Mouse (Mus musculus) myocyte (in vitro differentiated cells): ENCODE results near the gene Nsf. TPM values are rescaled to one million over a fixed set of nuclear protein-coding genes. Genes with fewer than 3 reads are reported as not detected.

Source experiments
- H3K27me3 ChIP-seq: one replicate; pipeline ENCODE4 v1.6.1; 2011; ENCODE audit not compliant: control insufficient read depth, insufficient read depth, insufficient read length
- H3K36me3 ChIP-seq: one replicate; pipeline ENCODE4 v1.6.1; 2011; ENCODE audit not compliant: control insufficient read depth, insufficient read depth
- H3K4me2 ChIP-seq: one replicate; pipeline ENCODE4 v1.6.1; 2011; ENCODE audit warnings: low read depth, control low read depth
- H3K4me3 ChIP-seq: one replicate; pipeline ENCODE4 v1.5.1; 2011; ENCODE audit warnings: mild to moderate bottlenecking, control low read depth, moderate library complexity
- H3K79me2 ChIP-seq: one replicate; pipeline ENCODE4 v1.6.1; 2011; ENCODE audit not compliant: control insufficient read depth, insufficient read depth
- H3ac ChIP-seq: one replicate; pipeline ENCODE4 v1.6.1; 2011; ENCODE audit not compliant: control insufficient read depth, insufficient read length
- CEBPB ChIP-seq: IDR thresholded peaks from 2 replicates; pipeline ENCODE4 v1.6.1; 2011; ENCODE audit warnings: mild to moderate bottlenecking, moderate library complexity; ENCODE audit not compliant: poor library complexity, insufficient read depth, severe bottlenecking
- E2F4 ChIP-seq: IDR thresholded peaks from one replicate; pipeline ENCODE4 v1.6.1; 2011; ENCODE audit warnings: mild to moderate bottlenecking, control low read depth, moderate library complexity; ENCODE audit not compliant: insufficient read depth
- MAX ChIP-seq: IDR thresholded peaks from one replicate; pipeline ENCODE4 v1.6.1; 2011; ENCODE audit warnings: low read depth, mild to moderate bottlenecking, control low read depth
- MYOD1 ChIP-seq, 3 experiments: IDR thresholded peaks; one replicate each; pipeline ENCODE4 v1.6.1; 2011; ENCODE audit warnings: control low read depth in 2 of 3, low read depth in 2 of 3, mild to moderate bottlenecking in 2 of 3, moderate library complexity in 1 of 3; ENCODE audit not compliant: insufficient read length in 2 of 3, control insufficient read depth in 1 of 3
- MYOG ChIP-seq, 3 experiments: IDR thresholded peaks; one replicate each; pipeline ENCODE4 v1.6.1; 2011; ENCODE audit warnings: control low read depth in 2 of 3, low read depth in 2 of 3, mild to moderate bottlenecking in 2 of 3; ENCODE audit not compliant: insufficient read length in 2 of 3, control insufficient read depth in 1 of 3, insufficient read depth in 1 of 3
- POLR2A ChIP-seq: IDR thresholded peaks from one replicate; pipeline ENCODE4 v1.6.1; 2011; ENCODE audit warnings: low read depth, mild to moderate bottlenecking, control low read depth, moderate library complexity; ENCODE audit not compliant: insufficient read length
- POLR2AphosphoS2 ChIP-seq: IDR thresholded peaks from one replicate; pipeline ENCODE4 v1.6.1; 2011; ENCODE audit warnings: low read depth, control low read depth; ENCODE audit not compliant: insufficient read length
- REST ChIP-seq: IDR thresholded peaks from one replicate; pipeline ENCODE4 v1.6.1; 2011; ENCODE audit warnings: mild to moderate bottlenecking, control low read depth, moderate library complexity; ENCODE audit not compliant: insufficient read depth, insufficient read length
- SRF ChIP-seq: IDR thresholded peaks from one replicate; pipeline ENCODE4 v1.6.1; 2011; ENCODE audit warnings: low read depth; ENCODE audit not compliant: control insufficient read depth, insufficient read length
- TCF12 ChIP-seq: IDR thresholded peaks from one replicate; pipeline ENCODE4 v1.6.1; 2011; ENCODE audit warnings: mild to moderate bottlenecking, control low read depth; ENCODE audit not compliant: poor library complexity, insufficient read depth, severe bottlenecking
- TCF3 ChIP-seq: IDR thresholded peaks from one replicate; pipeline ENCODE4 v1.6.1; 2011; ENCODE audit warnings: low read depth, control low read depth; ENCODE audit not compliant: insufficient read length
- USF1 ChIP-seq: IDR thresholded peaks from one replicate; pipeline ENCODE4 v1.6.1; 2011; ENCODE audit warnings: low read depth, mild to moderate bottlenecking, control low read depth, moderate library complexity
- polyA plus RNA-seq: library from polyadenylated mRNA; unstranded; fragments of >200 nt; fragmentation: generic; extraction: Trizol; gene quantifications from one replicate; pipeline ENCODE4 v1.2.1, GENCODE M21; 2012; ENCODE audit warnings: missing spikeins

Nsf gene
- polyA plus RNA-seq, 1 experiment: 17.2 TPM

DNA sequence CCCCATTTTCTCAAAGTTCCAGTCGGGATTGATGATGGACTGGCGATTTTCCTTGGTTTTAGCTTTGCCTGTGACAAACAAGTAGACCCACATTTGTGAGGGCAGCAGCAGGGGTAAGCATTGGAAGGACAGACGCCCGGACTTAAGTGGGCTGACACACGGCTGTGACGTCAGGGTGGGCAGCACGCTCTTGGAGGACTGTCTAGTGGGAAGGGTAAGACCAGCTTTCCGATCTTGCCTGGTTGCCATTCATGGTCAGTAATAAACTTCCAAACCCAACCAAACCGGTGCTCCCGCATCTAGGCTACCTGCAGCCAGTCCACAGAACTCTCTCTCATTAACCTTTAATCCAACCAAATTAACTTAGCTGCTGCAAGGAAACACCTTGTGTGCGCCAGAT, 43.3 kb downstream of the Nsf start:
- no peak overlapping the region for H3K4me3 ChIP-seq

DNA sequence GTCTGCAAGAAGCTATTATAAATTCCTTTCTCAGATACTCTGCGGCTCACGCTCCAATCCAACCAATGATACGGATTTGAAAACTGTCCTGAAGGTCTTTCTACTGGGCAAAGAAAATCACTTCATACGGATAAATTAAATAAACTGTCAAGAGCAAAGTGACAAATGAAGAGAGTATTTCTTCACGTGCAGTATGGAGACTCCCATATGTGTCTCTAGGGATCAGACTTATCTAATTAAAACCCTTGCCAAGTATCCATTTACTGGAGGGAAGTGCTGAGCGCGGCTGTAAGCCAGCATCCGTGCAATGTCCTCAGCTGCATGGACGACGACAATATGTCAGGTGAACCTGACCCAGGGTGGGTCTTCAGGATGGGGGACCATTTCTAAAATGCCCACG, 44.0 kb downstream of the Nsf start:
- Histone ChIP-seq H3K4me3 (no peak overlapping the region), H3K27me3 (no peaks in the 10 kb centered on the region), H3K4me2 (no peak overlapping the region), H3ac (no peak overlapping the region), H3K79me2 (no peaks in the 10 kb centered on the region), H3K36me3 (peaks cover 20% of the 10 kb centered on the region)
- TF ChIP-seq REST (no peak), TCF12 (no peak), MYOG (IDR thresholded peaks at IDR 0.05; ENCODE audit: control insufficient read depth in 1 of 3, insufficient read depth in 1 of 3, insufficient read length in 2 of 3, low read depth in 2 of 3) (no peak), E2F4 (no peak), SRF (no peak), USF1 (no peak), POLR2AphosphoS2 (no peak), TCF3 (no peak), POLR2A (no peak), CEBPB (no peak), MYOD1 (IDR thresholded peaks at IDR 0.05; ENCODE audit: control insufficient read depth in 1 of 3, insufficient read length in 2 of 3, low read depth in 2 of 3) (no peak), MAX (no peak)

More for the DNA sequence above, 43.3 kb downstream of the Nsf start:
- H3ac ChIP-seq: no peak overlapping the region
- H3K27me3 ChIP-seq: no peaks in the 10 kb centered on the region
- H3K79me2 ChIP-seq: no peaks in the 10 kb centered on the region
- no peak for TF ChIP-seq TCF3
- no peak for TF ChIP-seq MAX
- TF ChIP-seq MYOG (IDR thresholded peaks at IDR 0.05; ENCODE audit: control insufficient read depth in 1 of 3, insufficient read depth in 1 of 3, insufficient read length in 2 of 3, low read depth in 2 of 3): no peak
- TF ChIP-seq USF1: no peak
- TF ChIP-seq POLR2A: no peak
- no peak for TF ChIP-seq CEBPB
- no peak for TF ChIP-seq SRF
- no peak for TF ChIP-seq REST
- TF ChIP-seq POLR2AphosphoS2: no peak
- no peak for TF ChIP-seq MYOD1 (IDR thresholded peaks at IDR 0.05; ENCODE audit: control insufficient read depth in 1 of 3, insufficient read length in 2 of 3, low read depth in 2 of 3)
- TF ChIP-seq TCF12: no peak
- no peak for TF ChIP-seq E2F4
- peaks cover 21% of the 10 kb centered on the region for H3K36me3 ChIP-seq
- H3K4me2 ChIP-seq: no peak overlapping the region

DNA sequence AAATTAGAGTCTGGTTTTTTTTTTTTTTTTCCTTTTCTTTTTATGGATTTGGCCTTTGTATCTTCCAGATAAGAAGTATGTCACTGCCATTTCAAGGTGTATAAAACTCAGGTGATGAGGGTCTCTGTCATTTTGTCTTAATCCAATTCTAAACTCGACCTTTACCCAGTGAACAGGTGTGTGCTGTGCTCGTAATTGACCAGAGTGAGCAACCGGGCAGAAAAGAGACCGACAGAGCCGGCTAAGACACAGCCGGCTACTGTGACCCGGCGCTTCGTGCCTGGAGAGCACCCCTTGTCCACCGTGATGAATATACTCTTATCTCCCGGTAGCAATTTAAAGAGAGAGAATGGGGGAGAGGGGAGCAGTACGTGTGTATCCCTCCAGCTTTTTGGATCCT, 44.5 kb downstream of the Nsf start:
- TF ChIP-seq MYOG (IDR thresholded peaks at IDR 0.05; ENCODE audit: control insufficient read depth in 1 of 3, insufficient read depth in 1 of 3, insufficient read length in 2 of 3, low read depth in 2 of 3) (no peak), POLR2A (no peak), SRF (no peak), USF1 (no peak), MYOD1 (IDR thresholded peaks at IDR 0.05; ENCODE audit: control insufficient read depth in 1 of 3, insufficient read length in 2 of 3, low read depth in 2 of 3) (no peak), CEBPB (no peak), REST (no peak), POLR2AphosphoS2 (no peak), MAX (no peak)
- peaks cover 20% of the 10 kb centered on the region for H3K36me3 ChIP-seq
- no peak overlapping the region for H3ac ChIP-seq
- no peak overlapping the region for H3K4me3 ChIP-seq
- H3K79me2 ChIP-seq: no peaks in the 10 kb centered on the region
- no peak overlapping the region for H3K4me2 ChIP-seq
- no peaks in the 10 kb centered on the region for H3K27me3 ChIP-seq

DNA sequence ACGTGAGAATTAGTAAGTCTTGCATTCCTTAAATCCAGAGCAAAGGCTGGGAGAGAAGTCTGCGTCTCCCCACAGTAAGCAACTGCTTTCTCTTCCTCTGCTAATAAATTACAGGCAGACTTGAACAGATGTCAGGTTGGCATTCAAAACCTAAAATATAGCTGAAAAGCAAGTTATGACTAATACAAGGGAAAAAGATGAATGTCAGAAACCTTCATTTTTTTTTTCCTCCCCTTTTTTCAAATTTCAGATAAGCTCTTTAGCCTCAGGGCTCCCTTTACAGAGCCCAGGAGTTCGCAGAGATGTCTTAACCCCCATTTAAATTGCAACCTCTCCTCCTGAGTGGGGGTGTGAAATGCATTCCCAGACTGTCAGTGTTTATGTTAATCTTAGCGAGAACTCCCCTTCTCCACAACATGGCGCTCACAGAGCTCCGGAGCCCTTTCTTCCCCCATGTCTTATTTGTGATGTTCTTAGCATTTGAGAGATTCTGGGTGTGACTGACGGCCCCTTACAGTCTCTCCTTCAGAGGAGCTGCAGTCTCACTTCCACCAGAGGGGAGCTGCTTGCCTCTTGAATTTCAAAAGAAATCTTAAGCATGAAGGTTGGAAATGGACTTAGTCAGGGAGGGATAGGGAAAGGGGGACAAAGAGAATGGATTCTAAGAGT, 47.7 kb downstream of the Nsf start:
- H3ac ChIP-seq: no peak overlapping the region
- H3K27me3 ChIP-seq: no peaks in the 10 kb centered on the region
- no peak overlapping the region for H3K4me2 ChIP-seq
- no peak for TF ChIP-seq USF1
- TF ChIP-seq CEBPB: no peak
- TF ChIP-seq TCF3: no peak
- no peak for TF ChIP-seq REST
- TF ChIP-seq POLR2AphosphoS2: no peak
- TF ChIP-seq E2F4: no peak
- TF ChIP-seq MYOG (IDR thresholded peaks at IDR 0.05; ENCODE audit: control insufficient read depth in 1 of 3, insufficient read depth in 1 of 3, insufficient read length in 2 of 3, low read depth in 2 of 3): no peak
- TF ChIP-seq MYOD1 (IDR thresholded peaks at IDR 0.05; ENCODE audit: control insufficient read depth in 1 of 3, insufficient read length in 2 of 3, low read depth in 2 of 3): no peak
- no peak for TF ChIP-seq MAX
- no peak overlapping the region for H3K4me3 ChIP-seq
- no peaks in the 10 kb centered on the region for H3K79me2 ChIP-seq
- peaks cover 15% of the 10 kb centered on the region for H3K36me3 ChIP-seq

DNA sequence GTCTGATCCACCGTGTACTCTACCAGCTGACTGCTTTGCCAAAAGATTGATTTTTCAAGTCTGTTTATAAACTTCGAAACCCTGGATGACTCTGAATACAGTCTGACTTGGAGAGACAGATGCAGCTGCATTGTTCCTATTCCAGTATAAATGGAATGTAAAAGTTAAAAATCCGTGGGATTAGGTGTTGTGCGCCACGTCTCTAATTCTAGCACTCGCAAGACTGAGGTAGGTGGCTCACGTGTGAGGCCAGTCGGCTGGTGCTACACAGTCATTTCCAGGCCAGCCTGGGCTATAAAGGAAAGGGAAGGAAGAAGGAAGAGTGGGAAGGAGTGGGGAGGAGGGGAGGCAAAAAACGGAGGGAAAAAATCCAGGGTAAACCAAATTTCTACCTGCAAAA, 48.4 kb downstream of the Nsf start:
- H3K79me2 ChIP-seq: no peaks in the 10 kb centered on the region
- peaks cover 15% of the 10 kb centered on the region for H3K36me3 ChIP-seq
- H3K4me2 ChIP-seq: no peak overlapping the region
- no peak for TF ChIP-seq USF1
- TF ChIP-seq SRF: no peak
- no peak for TF ChIP-seq POLR2A
- no peak for TF ChIP-seq MYOD1 (IDR thresholded peaks at IDR 0.05; ENCODE audit: control insufficient read depth in 1 of 3, insufficient read length in 2 of 3, low read depth in 2 of 3)
- TF ChIP-seq POLR2AphosphoS2: no peak
- no peak for TF ChIP-seq E2F4
- no peak for TF ChIP-seq TCF12
- TF ChIP-seq MYOG (IDR thresholded peaks at IDR 0.05; ENCODE audit: control insufficient read depth in 1 of 3, insufficient read depth in 1 of 3, insufficient read length in 2 of 3, low read depth in 2 of 3): no peak
- H3K27me3 ChIP-seq: no peaks in the 10 kb centered on the region
- H3K4me3 ChIP-seq: no peak overlapping the region
- H3ac ChIP-seq: no peak overlapping the region
